Mouse (Mus musculus) hindbrain, embryonic 15.5 days (tissue): ENCODE results near the gene S100a5. TPM values are rescaled to one million over a fixed set of nuclear protein-coding genes. Genes with fewer than 3 reads are reported as not detected.

Source experiments
- polyA plus RNA-seq: library from polyadenylated mRNA; unstranded; fragments of >200 nt; fragmentation: Nextera tagmentation; extraction: Ambion mirVana; gene quantifications from 2 replicates; pipeline ENCODE4 v1.2.1, GENCODE M21; 2015

Gene S100a5
- polyA plus RNA-seq, 1 experiment from 2014 or later = not detected

Other genes starting within 250 kb of the S100a5 start
- 31.4 and 34.1 TPM in 2 replicates for gene Slc27a3, start 218.6 kb upstream of the S100a5 start, polyA plus RNA-seq
- 34.3 and 35.0 TPM in 2 replicates for gene Ints3, start 174.9 kb upstream of the S100a5 start, polyA plus RNA-seq
- 2.4 and 2.8 TPM in 2 replicates for gene Npr1, start 142.7 kb upstream of the S100a5 start, polyA plus RNA-seq
- gene Ilf2, start 132.4 kb upstream of the S100a5 start, polyA plus RNA-seq = 231 and 240 TPM in 2 replicates
- 90.1 and 93.1 TPM in 2 replicates for gene Snapin, start 117.5 kb upstream of the S100a5 start, polyA plus RNA-seq
- 173 and 176 TPM in 2 replicates for gene Chtop, start 99.0 kb upstream of the S100a5 start, polyA plus RNA-seq
- 19.9 and 23.6 TPM in 2 replicates for gene S100a1, start 94.1 kb upstream of the S100a5 start, polyA plus RNA-seq
- 11.8 and 13.9 TPM in 2 replicates for gene S100a13, start 94.1 kb upstream of the S100a5 start, polyA plus RNA-seq
- 0.29 TPM in 1 of 2 replicates, not detected in the other for gene S100a14, start 81.7 kb upstream of the S100a5 start, polyA plus RNA-seq
- gene S100a16, start 71.3 kb upstream of the S100a5 start, polyA plus RNA-seq = 41.8 and 44.3 TPM in 2 replicates
- 1.4 and 2.7 TPM in 2 replicates for gene S100a3, start 47.9 kb upstream of the S100a5 start, polyA plus RNA-seq
- not detected in 2 replicates for gene S100a2, start 18.3 kb upstream of the S100a5 start, polyA plus RNA-seq
- not detected in 2 replicates for gene Gm42674, start 6.6 kb upstream of the S100a5 start, polyA plus RNA-seq
- gene S100a4, start 4.8 kb upstream of the S100a5 start, polyA plus RNA-seq = 1.0 and 1.2 TPM in 2 replicates
- 24.1 and 33.1 TPM in 2 replicates for gene S100a6, start 4.4 kb downstream of the S100a5 start, polyA plus RNA-seq
- not detected in 2 replicates for gene S100a7a, start 45.5 kb downstream of the S100a5 start, polyA plus RNA-seq
- gene S100a8, start 60.5 kb downstream of the S100a5 start, polyA plus RNA-seq = 7.4 and 7.5 TPM in 2 replicates
- gene S100a9, start 87.2 kb downstream of the S100a5 start, polyA plus RNA-seq = 3.6 and 4.7 TPM in 2 replicates
- gene Pglyrp4, start 118.4 kb downstream of the S100a5 start, polyA plus RNA-seq = not detected in 2 replicates
- not detected in 2 replicates for gene Gm5849, start 169.4 kb downstream of the S100a5 start, polyA plus RNA-seq